Mouse (Mus musculus) 3T3-L1 (cell line): ENCODE data around the gene Tent5b.

ENCODE experiments used
- DNase-seq: peaks from one replicate; pipeline ENCODE4 v3.0.0-alpha.2; 2015; ENCODE audit warnings: low read depth, low spot score

Gene Tent5b

DNA sequence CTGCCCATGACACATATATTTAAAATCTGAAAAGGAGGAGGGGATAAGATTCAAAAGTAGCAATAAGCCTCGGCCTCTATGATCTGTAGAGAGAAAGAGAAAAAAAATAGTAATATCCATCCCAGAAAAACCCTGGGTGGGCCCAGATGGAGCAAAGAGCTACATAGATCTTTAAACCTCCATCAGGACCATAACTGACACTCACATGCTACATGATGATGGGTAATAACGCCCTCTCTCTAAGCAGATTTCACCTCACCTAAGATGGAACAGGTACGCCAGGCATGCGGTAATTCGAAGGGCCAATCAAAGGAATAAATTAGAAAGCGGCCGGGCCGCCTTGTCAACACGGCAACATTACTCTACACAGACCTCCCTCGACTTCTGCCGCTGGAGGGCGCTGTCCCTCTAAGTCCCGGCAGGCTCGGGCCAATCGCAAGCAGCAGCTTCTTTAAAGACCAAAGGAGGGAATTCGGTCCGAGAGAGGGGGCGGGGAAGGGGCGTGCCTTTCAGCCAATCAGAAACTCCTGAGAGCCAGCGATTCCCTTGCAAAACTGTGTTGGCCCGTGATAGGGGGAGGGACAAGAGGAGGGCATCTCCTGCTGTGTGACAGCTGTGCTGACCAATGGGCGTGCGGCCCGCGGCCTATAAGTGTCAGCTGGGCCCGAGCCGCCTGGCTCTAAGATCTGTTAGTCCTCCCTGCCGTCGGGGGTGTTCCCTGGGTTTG, at the start of gene Tent5b:
Tent5b (plus strand) TSS at position 675 of the 727 bp plus-strand sequence.
- DNase-seq, result peak; percentile 100

GRCm38 (mm10) chr4:133431508-133431907, 48.4 kb upstream of the Tent5b start:
- DNase-seq, result no peak

DNA sequence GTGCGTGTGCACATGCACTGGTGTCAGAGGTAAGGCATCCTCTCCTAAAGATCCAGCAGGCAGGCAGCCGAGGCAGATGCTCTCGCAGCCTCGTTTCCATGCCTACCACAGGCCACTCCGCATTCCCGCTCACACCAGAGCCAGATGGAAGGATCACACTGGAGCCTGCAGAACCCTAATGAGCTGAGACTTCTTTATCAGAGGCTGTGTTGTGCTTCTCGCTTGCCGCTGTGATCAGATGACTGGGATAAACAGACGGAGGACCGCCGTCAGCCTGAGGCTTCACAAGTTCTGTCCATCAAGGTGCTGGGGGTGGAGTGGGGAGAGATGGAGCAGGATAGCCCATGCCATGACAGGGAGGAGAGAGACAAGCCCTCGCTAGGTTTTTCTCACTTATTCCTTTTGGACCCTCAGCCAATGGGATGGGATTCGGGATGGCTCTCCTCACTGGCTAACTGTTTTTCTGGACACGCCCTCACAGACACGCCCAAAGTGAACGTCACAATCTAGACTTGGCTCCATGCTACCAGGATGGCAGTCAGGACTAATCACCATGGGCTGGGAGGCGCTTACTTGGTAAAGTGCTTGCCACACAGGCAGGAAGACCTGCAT, 47.3 kb upstream of the Tent5b start:
- no peak for DNase-seq

- DNase-seq, result no peak
Measured at GRCm38 (mm10) chr4:133435921-133436320, 44.0 kb upstream of the Tent5b start.

GRCm38 (mm10) chr4:133439460-133440376, 40.2 kb upstream of the Tent5b start:
- no peak for DNase-seq

GRCm38 (mm10) chr4:133440377-133440795, 39.5 kb upstream of the Tent5b start:
- no peak for DNase-seq

DNA sequence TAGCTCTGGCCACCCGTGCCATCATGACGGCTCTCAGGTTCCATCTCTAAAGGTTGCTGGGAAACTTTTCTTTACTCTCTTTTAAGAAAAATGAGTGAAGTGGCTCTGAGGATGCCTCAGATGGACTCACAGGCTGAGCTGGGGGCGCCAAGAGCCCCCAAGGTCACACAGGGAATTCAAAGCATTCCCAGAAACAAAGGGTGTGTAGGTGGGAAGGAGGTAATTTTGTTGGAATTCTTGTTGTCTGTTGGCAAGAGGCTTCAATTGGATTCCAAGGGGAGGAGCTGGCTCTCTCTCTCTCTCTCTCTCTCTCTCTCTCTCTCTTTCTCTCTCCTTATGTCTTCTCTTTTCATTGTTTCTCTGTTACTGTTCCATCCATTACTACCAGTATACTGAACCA, 37.7 kb upstream of the Tent5b start:
- no peak for DNase-seq

DNA sequence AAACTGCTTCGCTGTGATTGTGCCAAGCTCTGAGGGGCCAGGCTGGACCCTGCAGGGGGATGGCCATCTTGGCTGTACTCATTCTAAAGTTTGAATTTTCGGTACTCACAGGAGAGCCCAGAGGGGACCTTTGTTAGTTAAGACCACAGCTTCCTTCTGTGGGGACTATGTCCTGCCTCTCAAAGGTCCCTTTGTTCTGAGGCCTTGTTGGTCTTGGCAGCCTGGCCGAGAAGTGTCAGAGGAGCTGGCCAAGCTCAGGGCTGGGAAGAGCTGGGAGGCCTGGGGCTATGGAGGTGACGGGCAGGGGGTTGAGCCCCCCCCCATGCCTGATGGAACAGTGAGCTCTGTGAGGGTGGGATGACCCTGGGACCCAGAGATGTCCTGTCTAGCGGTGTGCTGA, 36.8 kb upstream of the Tent5b start:
- DNase-seq, result no peak

DNA sequence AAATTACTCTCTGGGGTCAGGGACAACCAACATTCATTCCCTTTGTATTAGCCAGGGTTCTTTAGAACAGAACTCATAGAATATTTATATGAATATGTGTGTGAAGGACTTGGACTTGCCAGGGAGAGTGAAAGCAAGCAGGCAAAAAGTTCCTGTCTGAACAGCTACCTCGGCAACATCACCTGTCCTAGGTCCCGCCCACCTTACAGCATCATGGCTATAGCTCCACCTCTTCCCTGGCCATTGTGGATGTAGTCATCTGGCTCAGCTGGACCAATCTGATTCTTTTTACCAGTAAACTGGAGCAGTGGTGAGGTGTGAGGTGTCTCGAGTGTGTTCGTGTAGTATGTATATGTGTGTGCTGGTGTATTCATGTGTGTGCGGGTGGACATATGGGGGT, 34.2 kb upstream of the Tent5b start:
- no peak for DNase-seq

DNA sequence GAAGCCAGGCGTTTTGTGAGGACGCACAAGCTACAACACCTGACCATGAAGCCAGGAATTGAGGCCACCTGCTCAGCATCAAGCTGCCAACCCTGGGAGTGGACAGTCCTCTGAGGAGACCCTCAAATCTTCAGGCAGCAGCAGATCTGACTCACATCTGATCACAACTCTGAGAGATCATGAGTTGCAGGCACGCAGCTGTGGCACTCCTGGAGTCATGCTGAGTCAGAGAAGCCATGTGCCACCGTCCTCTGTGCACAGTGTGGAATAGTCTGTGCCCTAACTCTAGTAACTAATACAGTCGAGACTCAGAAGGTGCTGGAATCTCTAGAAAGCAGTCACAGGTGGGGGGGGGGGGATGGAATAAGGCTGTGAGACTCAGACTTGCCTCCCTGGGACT, 32.6 kb upstream of the Tent5b start:
- DNase-seq, result no peak

- no peak for DNase-seq
Measured at GRCm38 (mm10) chr4:133447967-133448366, 32.0 kb upstream of the Tent5b start.

DNA sequence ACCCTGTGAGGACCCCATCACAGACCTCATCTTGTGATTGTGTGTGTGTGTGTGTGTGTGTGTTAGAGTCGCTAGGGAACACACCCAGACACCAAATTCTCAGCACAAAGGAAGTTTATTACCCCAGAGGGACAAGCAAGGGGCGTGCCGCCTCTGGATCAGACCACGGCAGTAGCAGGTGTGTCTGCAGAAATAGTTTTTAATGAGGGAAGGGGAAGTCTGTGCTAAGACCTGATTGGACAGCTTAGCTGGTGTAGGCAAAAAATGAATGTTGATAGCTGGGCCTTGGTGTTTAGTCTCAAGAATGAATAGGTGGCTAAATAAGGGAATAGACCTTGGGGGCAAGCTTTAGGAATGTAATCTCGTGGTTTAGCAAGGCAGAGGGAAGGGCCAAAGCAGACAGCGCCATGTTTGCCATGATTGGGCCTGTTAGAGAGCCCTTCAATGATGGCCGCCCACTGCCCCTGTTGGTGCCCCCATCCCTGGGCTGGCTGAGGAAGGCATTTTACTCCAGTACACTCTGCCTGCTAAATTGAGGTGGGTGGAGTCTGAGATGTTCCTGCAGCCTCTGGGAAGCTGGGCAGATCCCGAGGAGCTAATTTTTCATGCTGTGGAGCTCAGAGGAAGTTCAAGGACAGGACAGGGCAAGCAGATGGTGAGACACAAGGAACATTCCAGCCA, 31.1 kb upstream of the Tent5b start:
- no peak for DNase-seq

- peak; percentile 45 for DNase-seq
Measured at GRCm38 (mm10) chr4:133449726-133450125, 30.2 kb upstream of the Tent5b start.

- peak; percentile 91 for DNase-seq
Measured at GRCm38 (mm10) chr4:133451536-133451935, 28.4 kb upstream of the Tent5b start.

- DNase-seq, result no peak
Measured at GRCm38 (mm10) chr4:133452433-133452832, 27.5 kb upstream of the Tent5b start.

GRCm38 (mm10) chr4:133458044-133458443, 21.9 kb upstream of the Tent5b start:
- no peak for DNase-seq

DNA sequence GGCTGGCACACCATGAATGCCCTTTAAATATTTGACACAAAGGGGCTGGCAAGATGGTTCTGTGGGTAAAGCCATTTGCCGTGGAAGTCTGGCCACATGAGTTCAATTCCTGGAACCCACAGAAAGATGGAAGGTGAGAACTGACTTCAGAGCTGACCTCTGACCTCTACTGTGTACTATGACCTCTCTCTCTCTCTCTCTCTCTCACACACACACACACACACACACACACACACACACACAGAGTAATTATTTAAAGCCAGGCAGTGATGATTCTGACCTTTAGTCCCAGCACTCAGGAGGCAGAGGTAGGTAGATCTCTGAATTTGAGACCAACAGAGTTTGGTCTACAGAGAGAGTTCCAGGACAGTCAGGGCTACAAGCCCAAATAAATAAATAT, 19.9 kb upstream of the Tent5b start:
- no peak for DNase-seq

DNA sequence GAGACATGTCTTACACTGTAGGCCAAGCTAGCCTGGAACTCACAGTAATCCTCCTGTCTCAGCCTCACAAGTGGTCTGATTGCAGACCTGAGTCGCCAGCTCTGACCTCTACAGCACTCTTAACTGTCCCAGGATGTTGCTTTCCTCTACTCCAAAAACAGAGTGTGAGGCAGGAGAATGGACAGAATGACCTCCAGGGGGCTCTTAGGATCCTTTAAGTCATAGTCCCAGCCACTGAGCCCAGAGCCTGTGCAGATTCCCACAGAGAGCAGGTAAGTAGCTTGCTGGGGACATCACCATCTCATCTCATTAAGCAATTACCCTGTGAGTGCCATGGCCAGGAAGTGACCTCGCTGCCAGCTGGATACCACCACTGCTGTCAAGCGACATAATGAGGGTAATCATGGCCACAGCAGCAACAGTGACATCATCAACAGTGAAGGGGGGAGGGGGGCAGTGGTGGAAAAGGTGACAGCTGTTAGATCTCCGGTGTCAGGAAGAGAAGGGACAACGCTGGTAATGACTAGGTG, 19.1 kb upstream of the Tent5b start:
- DNase-seq, result no peak

DNA sequence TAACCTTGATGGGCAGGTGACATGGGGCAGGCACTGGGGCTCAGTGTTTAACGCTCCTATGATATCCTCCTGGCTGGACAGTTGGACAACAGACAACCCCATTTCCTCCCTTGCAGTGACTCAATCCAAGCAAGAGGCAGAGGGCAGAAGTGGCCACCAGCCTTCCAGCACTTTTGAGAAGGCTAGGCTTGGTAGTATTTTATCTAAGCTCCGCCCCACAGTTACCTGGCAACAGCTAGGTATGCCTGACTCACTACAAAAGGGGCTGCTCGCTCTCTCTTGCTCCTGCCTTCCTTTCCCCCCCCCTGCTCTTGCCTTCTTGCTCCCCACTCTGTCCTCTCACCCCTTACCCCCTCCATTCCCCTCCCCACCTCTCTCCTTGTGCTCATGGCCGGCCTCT, 18.6 kb upstream of the Tent5b start:
- no peak for DNase-seq

DNA sequence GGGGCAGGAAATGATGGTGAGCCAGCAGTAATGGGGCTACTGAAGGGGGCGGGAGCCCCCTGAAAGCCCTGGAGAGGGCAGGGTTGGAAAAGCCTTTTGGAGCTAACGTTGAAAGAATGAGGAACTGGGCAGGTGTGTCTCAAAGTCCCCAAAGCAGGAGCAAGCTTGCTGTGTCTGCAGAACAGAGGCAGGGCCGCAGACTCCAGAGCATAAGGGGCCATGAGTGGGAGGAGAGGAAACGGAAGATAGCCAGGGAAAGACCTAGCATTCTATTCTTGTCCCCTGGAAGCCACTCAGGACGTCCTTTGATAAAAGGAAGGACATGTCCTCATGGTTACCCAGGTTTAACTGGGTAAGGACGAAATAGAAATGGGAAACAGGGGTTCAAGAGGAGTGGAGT, 16.7 kb upstream of the Tent5b start:
- no peak for DNase-seq

GRCm38 (mm10) chr4:133468080-133468479, 11.9 kb upstream of the Tent5b start:
- no peak for DNase-seq

- no peak for DNase-seq
Measured at GRCm38 (mm10) chr4:133469122-133469521, 10.8 kb upstream of the Tent5b start.
